Mouse (Mus musculus) liver, postnatal 0 days (tissue): Measurements from ENCODE around the gene Jdp2.

Source experiments
- CTCF ChIP-seq: sonication (generic); IDR thresholded peaks from 2 replicates; pipeline ENCODE4 v1.5.1; 2016; ENCODE audit warnings: antibody characterized with exemption, low read depth
- EP300 ChIP-seq: IDR thresholded peaks from 2 replicates; pipeline ENCODE4 v1.6.1; 2016; ENCODE audit warnings: antibody characterized with exemption, low read depth, mild to moderate bottlenecking

DNA sequence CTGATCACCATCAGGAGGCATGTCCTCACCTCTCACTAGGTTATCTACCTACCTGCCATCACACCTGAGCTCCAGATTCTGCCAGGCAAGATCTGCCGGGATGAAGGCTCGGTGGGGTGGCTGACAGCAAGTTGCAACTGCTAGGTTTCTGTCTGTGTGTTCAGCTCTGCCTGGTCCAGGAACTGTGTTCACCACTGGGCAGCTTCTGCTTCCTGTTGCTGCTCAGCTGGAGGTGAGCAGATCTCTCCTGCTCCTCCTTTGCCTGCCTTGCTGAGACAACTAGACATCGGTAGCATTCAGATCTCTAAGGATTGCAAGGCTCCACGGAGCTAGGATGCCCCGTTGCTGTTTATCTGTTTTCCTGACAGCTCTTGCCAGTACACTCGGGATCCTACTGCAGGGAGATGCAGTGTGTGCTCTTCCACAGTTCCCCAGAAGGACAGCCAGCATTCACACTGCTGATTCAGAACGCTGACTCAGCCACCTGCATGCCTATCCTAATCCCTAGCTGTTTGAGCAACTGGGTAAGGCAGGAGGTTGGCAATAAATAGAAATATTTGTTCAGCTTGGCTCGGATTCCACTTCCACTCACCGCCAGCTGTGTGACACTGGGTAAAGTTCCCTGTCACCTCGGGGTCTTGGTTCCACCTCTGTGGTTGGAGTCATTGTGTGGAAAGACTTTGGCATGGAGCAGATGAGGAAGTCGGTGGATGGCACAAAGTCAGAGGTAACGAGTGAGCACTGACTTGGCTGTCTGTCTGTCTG lies 29.3 kb upstream of the Jdp2 start:
- no peak for TF ChIP-seq CTCF
- TF ChIP-seq EP300, result no peak
